Mouse (Mus musculus) MEL (cell line): ENCODE measurements around the gene Scel. TPM values are rescaled to one million over a fixed set of nuclear protein-coding genes. Genes with fewer than 3 reads are reported as not detected.

ENCODE experiments used
- DNase-seq: peaks from one replicate; pipeline ENCODE4 v3.0.0; 2011; ENCODE audit warnings: low read depth, low spot score
- H3K27ac ChIP-seq: 2 replicates; pipeline ENCODE4 v1.5.1; 2012; ENCODE audit warnings: low read depth, mild to moderate bottlenecking, control low read depth, low read length, moderate library complexity; ENCODE audit not compliant: control insufficient read depth
- H3K27me3 ChIP-seq, 2 experiments: fragments of 150-350 bp in 1 of 2; sonication (generic) in 1 of 2; 2 replicates each; pipeline ENCODE4 v1.6.1; 2012; ENCODE audit warnings: low read length in 2 of 2, mild to moderate bottlenecking in 2 of 2, improper control_type of control experiment in 1 of 2, moderate library complexity in 1 of 2; ENCODE audit not compliant: insufficient read depth in 2 of 2, control insufficient read depth in 1 of 2
- H3K36me3 ChIP-seq, 2 experiments: 2 replicates each; pipeline ENCODE4 v1.6.1; 2012 to 2014; ENCODE audit warnings: low read length in 2 of 2, improper control_type of control experiment in 1 of 2, inconsistent platforms in 1 of 2, mild to moderate bottlenecking in 1 of 2; ENCODE audit not compliant: insufficient read depth in 2 of 2, control insufficient read depth in 1 of 2
- H3K4me1 ChIP-seq, 2 experiments: fragments of 150-350 bp in 1 of 2; sonication (generic) in 1 of 2; 2 replicates each; pipeline ENCODE4 v1.6.1; 2012; ENCODE audit warnings: low read length in 2 of 2, improper control_type of control experiment in 1 of 2, mild to moderate bottlenecking in 1 of 2; ENCODE audit not compliant: insufficient read depth in 2 of 2, control insufficient read depth in 1 of 2
- H3K4me3 ChIP-seq, 2 experiments: fragments of 150-350 bp in 1 of 2; sonication (generic) in 1 of 2; 2 replicates each; pipeline ENCODE4 v1.5.1; 2012; ENCODE audit warnings: low read depth in 2 of 2, low read length in 2 of 2, mild to moderate bottlenecking in 2 of 2, moderate library complexity in 2 of 2, control low read depth in 1 of 2, improper control_type of control experiment in 1 of 2; ENCODE audit not compliant: control insufficient read depth in 1 of 2, insufficient read depth in 1 of 2
- H3K79me2 ChIP-seq: 2 replicates; pipeline ENCODE4 v1.6.1; 2012; ENCODE audit warnings: mild to moderate bottlenecking, low read length, moderate library complexity; ENCODE audit not compliant: control insufficient read depth, poor library complexity, insufficient read depth
- H3K9ac ChIP-seq: 2 replicates; pipeline ENCODE4 v1.6.1; 2012; ENCODE audit warnings: low read depth, mild to moderate bottlenecking, control low read depth, low read length, moderate library complexity; ENCODE audit not compliant: control insufficient read depth, poor library complexity, severe bottlenecking
- H3K9me3 ChIP-seq: fragments of 150-350 bp; sonication (generic); replicated peaks from 2 replicates; pipeline ENCODE4 v1.6.1; 2012; ENCODE audit warnings: mild to moderate bottlenecking, low read length, improper control_type of control experiment, moderate library complexity; ENCODE audit not compliant: insufficient read depth
- BHLHE40 ChIP-seq: IDR thresholded peaks from 2 replicates; pipeline ENCODE4 v1.6.1; 2012; ENCODE audit warnings: low read depth, mild to moderate bottlenecking, inconsistent platforms, low read length, improper control_type of control experiment, borderline replicate concordance
- CTCF ChIP-seq, 3 experiments: IDR thresholded peaks in 2 of 3; conservative IDR thresholded peaks in 1 of 3; 2 replicates each; pipeline ENCODE4 v1.5.1; 2011 to 2012; ENCODE audit warnings: low read length in 3 of 3, low read depth in 2 of 3, mild to moderate bottlenecking in 2 of 3, improper control_type of control experiment in 1 of 3, inconsistent platforms in 1 of 3, mixed read lengths in 1 of 3, moderate library complexity in 1 of 3; ENCODE audit not compliant: control insufficient read depth in 1 of 3, insufficient read depth in 1 of 3, poor library complexity in 1 of 3, severe bottlenecking in 1 of 3
- ELF1 ChIP-seq: IDR thresholded peaks from 2 replicates; pipeline ENCODE4 v1.6.1; 2014; ENCODE audit warnings: low read depth, mild to moderate bottlenecking, inconsistent platforms, low read length, improper control_type of control experiment, moderate library complexity
- GABPA ChIP-seq: IDR thresholded peaks from 2 replicates; pipeline ENCODE4 v1.6.1; 2012; ENCODE audit warnings: low read depth, mild to moderate bottlenecking, inconsistent platforms, low read length, improper control_type of control experiment, moderate library complexity
- GATA1 ChIP-seq: IDR thresholded peaks from 2 replicates; pipeline ENCODE4 v1.6.1; 2011; ENCODE audit warnings: low read depth, low read length, improper control_type of control experiment
- HCFC1 ChIP-seq: IDR thresholded peaks from 2 replicates; pipeline ENCODE4 v1.6.1; 2012; ENCODE audit warnings: low read depth, mild to moderate bottlenecking, inconsistent platforms, low read length, improper control_type of control experiment, moderate library complexity
- MAX ChIP-seq: IDR thresholded peaks from 2 replicates; pipeline ENCODE4 v1.6.1; 2011; ENCODE audit warnings: low read length, improper control_type of control experiment
- MAZ ChIP-seq: IDR thresholded peaks from 2 replicates; pipeline ENCODE4 v1.6.1; 2012; ENCODE audit warnings: low read depth, mild to moderate bottlenecking, inconsistent platforms, low read length, improper control_type of control experiment
- MYB ChIP-seq: IDR thresholded peaks from 2 replicates; pipeline ENCODE4 v1.6.1; 2011; ENCODE audit warnings: mild to moderate bottlenecking, low read depth, low read length, improper control_type of control experiment
- MYC ChIP-seq: IDR thresholded peaks from 2 replicates; pipeline ENCODE4 v1.6.1; 2011; ENCODE audit warnings: low read depth, mild to moderate bottlenecking, low read length, improper control_type of control experiment, moderate library complexity
- NELFE ChIP-seq: IDR thresholded peaks from 2 replicates; pipeline ENCODE4 v1.6.1; 2011; ENCODE audit warnings: low read depth, low read length, improper control_type of control experiment
- NRF1 ChIP-seq: IDR thresholded peaks from 2 replicates; pipeline ENCODE4 v1.6.1; 2014; ENCODE audit warnings: low read depth, mild to moderate bottlenecking, inconsistent platforms, low read length, improper control_type of control experiment, moderate library complexity; ENCODE audit not compliant: poor library complexity, insufficient read depth, severe bottlenecking
- POLR2AphosphoS5 ChIP-seq: IDR thresholded peaks from 2 replicates; pipeline ENCODE4 v1.6.1; 2012; ENCODE audit warnings: low read depth, borderline replicate concordance, mild to moderate bottlenecking, inconsistent platforms, low read length, moderate library complexity, mixed read lengths
- RAD21 ChIP-seq: IDR thresholded peaks from 2 replicates; pipeline ENCODE4 v1.6.1; 2011; ENCODE audit warnings: mild to moderate bottlenecking, low read depth, low read length, improper control_type of control experiment
- RCOR1 ChIP-seq: IDR thresholded peaks from 2 replicates; pipeline ENCODE4 v1.6.1; 2012; ENCODE audit warnings: low read depth, mild to moderate bottlenecking, inconsistent platforms, low read length, improper control_type of control experiment
- SMC3 ChIP-seq: IDR thresholded peaks from 2 replicates; pipeline ENCODE4 v1.6.1; 2011; ENCODE audit warnings: low read depth, low read length, improper control_type of control experiment
- TCF12 ChIP-seq: IDR thresholded peaks from 2 replicates; pipeline ENCODE4 v1.6.1; 2014; ENCODE audit warnings: low read depth, mild to moderate bottlenecking, inconsistent platforms, low read length, improper control_type of control experiment, moderate library complexity
- USF1 ChIP-seq: IDR thresholded peaks from 2 replicates; pipeline ENCODE4 v1.6.1; 2014; ENCODE audit warnings: low read depth, mild to moderate bottlenecking, inconsistent platforms, low read length, improper control_type of control experiment, moderate library complexity
- USF2 ChIP-seq, 2 experiments: IDR thresholded peaks; 2 replicates each; pipeline ENCODE4 v1.6.1; 2011 to 2012; ENCODE audit warnings: improper control_type of control experiment in 2 of 2, low read length in 2 of 2, borderline replicate concordance in 1 of 2, inconsistent platforms in 1 of 2, low read depth in 1 of 2, mild to moderate bottlenecking in 1 of 2; ENCODE audit not compliant: insufficient read depth in 1 of 2
- ZC3H11A ChIP-seq: IDR thresholded peaks from 2 replicates; pipeline ENCODE4 v1.6.1; 2012; ENCODE audit warnings: low read depth, mild to moderate bottlenecking, inconsistent platforms, low read length, improper control_type of control experiment
- ZMIZ1 ChIP-seq: IDR thresholded peaks from 2 replicates; pipeline ENCODE4 v1.6.1; 2012; ENCODE audit warnings: low read depth, mild to moderate bottlenecking, inconsistent platforms, low read length, improper control_type of control experiment, moderate library complexity
- ZNF384 ChIP-seq: IDR thresholded peaks from 2 replicates; pipeline ENCODE4 v1.6.1; 2012; ENCODE audit warnings: low read depth, mild to moderate bottlenecking, inconsistent platforms, low read length, improper control_type of control experiment
- polyA plus RNA-seq, 2 experiments: library from polyadenylated mRNA; stranded (reverse) in 1 of 2; unstranded in 1 of 2; fragments of >175 nt in 1 of 2; fragments of >200 nt in 1 of 2; gene quantifications; 2 replicates each; pipeline versions ENCODE4 v1.2.1 to v1.2.4; 2012; ENCODE audit warnings: low replicate concordance in 2 of 2, low read depth in 1 of 2; ENCODE audit not compliant: insufficient read length in 2 of 2, insufficient read depth in 1 of 2, missing spikeins in 1 of 2
- total RNA-seq: library from RNA; depleted of rRNA; stranded (reverse); fragments of 300-350 nt; gene quantifications from 2 replicates; pipeline ENCODE4 v1.2.3, GENCODE M21; 2012

Gene Scel
- total and polyA plus RNA-seq, 3 experiments = not detected

GRCm38 (mm10) chr14:103498199-103498598, 14.9 kb upstream of the Scel start:
- H3K27me3 ChIP-seq = no peaks in the 10 kb centered on the region; a peak in 2 of 4 replicates
- H3K36me3 ChIP-seq = no peaks in the 10 kb centered on the region
- no peak for TF ChIP-seq GABPA
- DNase-seq = no peak
- no peaks in the 10 kb centered on the region for H3K9me3 ChIP-seq
- no peaks in the 10 kb centered on the region for H3K79me2 ChIP-seq
- no peak overlapping the region for H3K4me3 ChIP-seq
- no peak overlapping the region for H3K9ac ChIP-seq
- H3K4me1 ChIP-seq = no peaks in the 10 kb centered on the region
- H3K27ac ChIP-seq = no peak overlapping the region

- Histone ChIP-seq H3K9ac (no peak overlapping the region), H3K4me3 (no peak overlapping the region), H3K9me3 (no peaks in the 10 kb centered on the region), H3K79me2 (no peaks in the 10 kb centered on the region), H3K27ac (no peak overlapping the region), H3K27me3 (no peaks in the 10 kb centered on the region; a peak in 2 of 4 replicates), H3K4me1 (no peaks in the 10 kb centered on the region), H3K36me3 (no peaks in the 10 kb centered on the region)
- DNase-seq = no peak
- no peak for TF ChIP-seq SMC3
- TF ChIP-seq MAZ = no peak
- TF ChIP-seq MYB = no peak
Measured at GRCm38 (mm10) chr14:103498613-103499012, 14.5 kb upstream of the Scel start.

- TF ChIP-seq ZC3H11A (no peak), BHLHE40 (no peak), TCF12 (no peak), GABPA (no peak), HCFC1 (no peak), GATA1 (no peak), NELFE (no peak), USF1 (no peak), ZMIZ1 (no peak), USF2 (IDR thresholded peaks at IDR 0.05; ENCODE audit: borderline replicate concordance in 1 of 2, insufficient read depth in 1 of 2, low read depth in 1 of 2, low read length in 2 of 2) (no peak), RCOR1 (no peak), CTCF (IDR thresholded peaks at IDR 0.05 in 2 of 3, conservative IDR thresholded peaks at IDR 0.05 in 1 of 3; ENCODE audit: control insufficient read depth in 1 of 3, insufficient read depth in 1 of 3, low read depth in 2 of 3, low read length in 3 of 3, poor library complexity in 1 of 3, severe bottlenecking in 1 of 3) (no peak), MYC (no peak), NRF1 (no peak), RAD21 (no peak), ELF1 (no peak), ZNF384 (no peak), POLR2AphosphoS5 (no peak), MAX (no peak), MAZ (no peak)
- Histone ChIP-seq H3K4me3 (no peak overlapping the region), H3K9ac (no peak overlapping the region), H3K36me3 (no peaks in the 10 kb centered on the region), H3K4me1 (no peaks in the 10 kb centered on the region), H3K79me2 (no peaks in the 10 kb centered on the region), H3K27me3 (no peaks in the 10 kb centered on the region; a peak in 2 of 4 replicates), H3K27ac (no peak overlapping the region), H3K9me3 (no peaks in the 10 kb centered on the region)
- no peak for DNase-seq
Measured at GRCm38 (mm10) chr14:103499060-103499459, 14.1 kb upstream of the Scel start.
